Mouse (Mus musculus): ENCODE data around the gene Oas1d.
"Not testable (repeated sequence)": the region's sequence is repeated elsewhere in the genome, so short reads cannot be mapped to it uniquely, and the experiment has no call there.

Gene Oas1d

GRCm38 (mm10) chr5:120914204-120914603 lies at the start of gene Oas1d:
Oas1d (plus strand) TSS chr5:120914536.
- DNase-seq (ENCODE audit: low spot score in 2 of 2) = not testable (repeated sequence)

- no peak for DNase-seq (ENCODE audit: low spot score in 2 of 2)
These were observed 48.9 kb upstream of the Oas1d start for GRCm38 (mm10) chr5:120865336-120865860.

- no peak for DNase-seq (ENCODE audit: low spot score in 2 of 2)
These were observed 44.8 kb upstream of the Oas1d start for GRCm38 (mm10) chr5:120869436-120870015.

- no peak for DNase-seq (ENCODE audit: low spot score in 2 of 2)
These were observed 44.3 kb upstream of the Oas1d start for GRCm38 (mm10) chr5:120870081-120870480.

- DNase-seq (ENCODE audit: low spot score in 2 of 2) = no peak
These were observed 43.6 kb upstream of the Oas1d start for GRCm38 (mm10) chr5:120870782-120871181.

GRCm38 (mm10) chr5:120871469-120871868 lies 42.9 kb upstream of the Oas1d start:
- DNase-seq (ENCODE audit: low spot score in 2 of 2) = no peak

GRCm38 (mm10) chr5:120876839-120877238 lies 37.5 kb upstream of the Oas1d start:
- DNase-seq (ENCODE audit: low spot score in 2 of 2) = not testable (repeated sequence)

GRCm38 (mm10) chr5:120877407-120877806 lies 36.9 kb upstream of the Oas1d start:
- DNase-seq (ENCODE audit: low spot score in 2 of 2) = not testable (repeated sequence)

GRCm38 (mm10) chr5:120878803-120879202 lies 35.5 kb upstream of the Oas1d start:
- not testable (repeated sequence) for DNase-seq (ENCODE audit: low spot score in 2 of 2)

- DNase-seq (ENCODE audit: low spot score in 2 of 2) = not testable (repeated sequence)
These were observed 32.7 kb upstream of the Oas1d start for GRCm38 (mm10) chr5:120881681-120882080.

- DNase-seq (ENCODE audit: low spot score in 2 of 2) = not testable (repeated sequence)
These were observed 26.9 kb upstream of the Oas1d start, which contains the start of gene Oas1g for GRCm38 (mm10) chr5:120887413-120887812. Oas1g (minus strand) TSS chr5:120887613.

GRCm38 (mm10) chr5:120887831-120888230 lies 26.5 kb upstream of the Oas1d start:
- no peak for DNase-seq (ENCODE audit: low spot score in 2 of 2)

- not testable (repeated sequence) for DNase-seq (ENCODE audit: low spot score in 2 of 2)
These were observed 26.0 kb upstream of the Oas1d start for GRCm38 (mm10) chr5:120888294-120888815.

- no peak for DNase-seq (ENCODE audit: low spot score in 2 of 2)
These were observed 24.3 kb upstream of the Oas1d start for GRCm38 (mm10) chr5:120890026-120890425.

GRCm38 (mm10) chr5:120890991-120891390 lies 23.3 kb upstream of the Oas1d start:
- DNase-seq (ENCODE audit: low spot score in 2 of 2) = no peak

GRCm38 (mm10) chr5:120891566-120892242 lies 22.6 kb upstream of the Oas1d start:
- not testable (repeated sequence) for DNase-seq (ENCODE audit: low spot score in 2 of 2)

GRCm38 (mm10) chr5:120892243-120892660 lies 22.1 kb upstream of the Oas1d start:
- DNase-seq (ENCODE audit: low spot score in 2 of 2) = no peak

- DNase-seq (ENCODE audit: low spot score in 2 of 2) = not testable (repeated sequence)
These were observed 20.5 kb upstream of the Oas1d start for GRCm38 (mm10) chr5:120893866-120894265.

- DNase-seq (ENCODE audit: low spot score in 2 of 2) = not testable (repeated sequence)
These were observed 19.6 kb upstream of the Oas1d start for GRCm38 (mm10) chr5:120894692-120895091.

GRCm38 (mm10) chr5:120895231-120895900 lies 19.0 kb upstream of the Oas1d start:
- DNase-seq (ENCODE audit: low spot score in 2 of 2) = no peak

- no peak for DNase-seq (ENCODE audit: low spot score in 2 of 2)
These were observed 16.0 kb upstream of the Oas1d start for GRCm38 (mm10) chr5:120898307-120898706.

GRCm38 (mm10) chr5:120898726-120899125 lies 15.6 kb upstream of the Oas1d start:
- no peak for DNase-seq (ENCODE audit: low spot score in 2 of 2)
